Mouse (Mus musculus) midbrain, embryonic 12.5 days (tissue): ENCODE measurements at regions not wholly inside any gene's neighbourhood (a gene's known extent, or its start where the extent isn't known, plus 50 kb on each side); places are given as distances from the start of the nearest gene placed in this dataset.

ENCODE experiments used
- ATAC-seq: fragments of 200-750 bp; cut with Nextera tagmentation; 2 replicates; pipeline ENCODE4 v1.8.0; 2017; ENCODE audit warnings: low read depth, moderate TSS enrichment, moderate library complexity; ENCODE audit not compliant: low FRiP score
- H3K27ac ChIP-seq: fragments of 300-500 bp; sonication (generic); replicated peaks from 2 replicates; pipeline ENCODE4 v1.5.1; 2016; ENCODE audit warnings: mild to moderate bottlenecking
- H3K27me3 ChIP-seq: fragments of 300-500 bp; sonication (generic); 2 replicates; pipeline ENCODE4 v1.6.1; 2016; ENCODE audit warnings: mild to moderate bottlenecking
- H3K36me3 ChIP-seq: fragments of 300-500 bp; sonication (generic); 2 replicates; pipeline ENCODE4 v1.6.1; 2016
- H3K4me1 ChIP-seq: fragments of 300-500 bp; sonication (generic); 2 replicates; pipeline ENCODE4 v1.6.1; 2016
- H3K4me2 ChIP-seq: fragments of 300-500 bp; sonication (generic); replicated peaks from 2 replicates; pipeline ENCODE4 v1.6.1; 2016; ENCODE audit warnings: mild to moderate bottlenecking, moderate library complexity
- H3K4me3 ChIP-seq: fragments of 300-500 bp; sonication (generic); 2 replicates; pipeline ENCODE4 v1.5.1; 2016; ENCODE audit warnings: mild to moderate bottlenecking
- H3K9ac ChIP-seq: fragments of 300-500 bp; sonication (generic); replicated peaks from 2 replicates; pipeline ENCODE4 v1.6.1; 2016; ENCODE audit warnings: mild to moderate bottlenecking, moderate library complexity
- H3K9me3 ChIP-seq: fragments of 300-500 bp; sonication (generic); 2 replicates; pipeline ENCODE4 v1.6.1; 2016; ENCODE audit warnings: mild to moderate bottlenecking
- WGBS: fragments of 180-500 bp; shearing (Covaris S2); methylation state at CpG from one replicate; pipeline ENCODE4 v1.1.7; 2016; 5-methylcytosine and 5-hydroxymethylcytosine counted together

- Histone ChIP-seq H3K4me1 (no peaks in the 10 kb centered on the region), H3K27me3 (no peaks in the 10 kb centered on the region), H3K4me2 (no peak overlapping the region), H3K27ac (no peak overlapping the region), H3K4me3 (no peak overlapping the region), H3K9ac (no peak overlapping the region), H3K36me3 (no peaks in the 10 kb centered on the region), H3K9me3 (no peaks in the 10 kb centered on the region)
- WGBS = 85% methylated on average over 3 of the region's 3 CpGs
- no peak for ATAC-seq
Measured at GRCm38 (mm10) chr5:43125774-43126536, 107.0 kb upstream of the Cpeb2 start.

- Histone ChIP-seq H3K27me3 (no peaks in the 10 kb centered on the region), H3K9me3 (no peaks in the 10 kb centered on the region), H3K4me1 (no peaks in the 10 kb centered on the region), H3K9ac (no peak overlapping the region), H3K27ac (no peak overlapping the region), H3K36me3 (no peaks in the 10 kb centered on the region), H3K4me2 (no peak overlapping the region), H3K4me3 (no peak overlapping the region)
- WGBS = 66% methylated on average over 4 of the region's 4 CpGs
- no peak for ATAC-seq
Measured at GRCm38 (mm10) chr5:43130377-43130776, 102.6 kb upstream of the Cpeb2 start.

- no peaks in the 10 kb centered on the region for H3K36me3 ChIP-seq
- H3K4me3 ChIP-seq = no peak overlapping the region
- H3K9ac ChIP-seq = no peak overlapping the region
- H3K27ac ChIP-seq = no peak overlapping the region
- no peak overlapping the region for H3K4me2 ChIP-seq
- H3K9me3 ChIP-seq = no peaks in the 10 kb centered on the region
- H3K4me1 ChIP-seq = no peaks in the 10 kb centered on the region
- ATAC-seq = no peak
- no peaks in the 10 kb centered on the region for H3K27me3 ChIP-seq
- WGBS = 89% methylated on average over 5 of the region's 5 CpGs
Measured at GRCm38 (mm10) chr5:43130901-43131557, 101.9 kb upstream of the Cpeb2 start.

- H3K9me3 ChIP-seq = no peaks in the 10 kb centered on the region
- ATAC-seq = no peak
- no peak overlapping the region for H3K9ac ChIP-seq
- H3K4me2 ChIP-seq = no peak overlapping the region
- no peaks in the 10 kb centered on the region for H3K36me3 ChIP-seq
- WGBS = 74% methylated on average over 3 of the region's 3 CpGs
- no peak overlapping the region for H3K4me3 ChIP-seq
- H3K4me1 ChIP-seq = no peaks in the 10 kb centered on the region
- no peaks in the 10 kb centered on the region for H3K27me3 ChIP-seq
- no peak overlapping the region for H3K27ac ChIP-seq
Measured at GRCm38 (mm10) chr5:43133672-43134071, 99.3 kb upstream of the Cpeb2 start.

- Histone ChIP-seq H3K9me3 (no peaks in the 10 kb centered on the region), H3K27ac (no peak overlapping the region), H3K4me3 (no peak overlapping the region), H3K4me2 (no peak overlapping the region), H3K4me1 (no peaks in the 10 kb centered on the region), H3K36me3 (no peaks in the 10 kb centered on the region), H3K9ac (no peak overlapping the region), H3K27me3 (no peaks in the 10 kb centered on the region)
- 87% methylated on average over 4 of the region's 4 CpGs for WGBS
- ATAC-seq = no peak
Measured at GRCm38 (mm10) chr5:43136142-43136541, 96.8 kb upstream of the Cpeb2 start.

- no peak overlapping the region for H3K27ac ChIP-seq
- H3K9ac ChIP-seq = no peak overlapping the region
- 88% methylated on average over 5 of the region's 5 CpGs for WGBS
- no peak overlapping the region for H3K4me3 ChIP-seq
- no peaks in the 10 kb centered on the region for H3K9me3 ChIP-seq
- no peaks in the 10 kb centered on the region for H3K4me1 ChIP-seq
- no peaks in the 10 kb centered on the region for H3K36me3 ChIP-seq
- H3K27me3 ChIP-seq = no peaks in the 10 kb centered on the region
- H3K4me2 ChIP-seq = no peak overlapping the region
- ATAC-seq = no peak
Measured at GRCm38 (mm10) chr5:43137777-43138176, 95.2 kb upstream of the Cpeb2 start.

- Histone ChIP-seq H3K4me1 (no peaks in the 10 kb centered on the region), H3K4me2 (no peak overlapping the region), H3K9ac (no peak overlapping the region), H3K27ac (no peak overlapping the region), H3K27me3 (no peaks in the 10 kb centered on the region), H3K36me3 (no peaks in the 10 kb centered on the region), H3K9me3 (no peaks in the 10 kb centered on the region), H3K4me3 (no peak overlapping the region)
- no peak for ATAC-seq
- WGBS = 92% methylated on average over 4 of the region's 4 CpGs
Measured at GRCm38 (mm10) chr5:43138931-43139486, 94.0 kb upstream of the Cpeb2 start.

GRCm38 (mm10) chr5:43139813-43140212 lies 93.2 kb upstream of the Cpeb2 start:
- Histone ChIP-seq H3K36me3 (no peaks in the 10 kb centered on the region), H3K4me2 (no peak overlapping the region), H3K9ac (no peak overlapping the region), H3K27ac (no peak overlapping the region), H3K27me3 (no peaks in the 10 kb centered on the region), H3K4me1 (no peaks in the 10 kb centered on the region), H3K9me3 (no peaks in the 10 kb centered on the region), H3K4me3 (no peak overlapping the region)
- 81% methylated on average over 1 of the region's 1 CpGs for WGBS
- no peak for ATAC-seq

- Histone ChIP-seq H3K36me3 (no peaks in the 10 kb centered on the region), H3K9ac (no peak overlapping the region), H3K4me3 (no peak overlapping the region), H3K4me1 (0 out of 2 replicates have a peak, but pooled peaks cover 4% of the 10 kb centered on the region), H3K27me3 (no peaks in the 10 kb centered on the region), H3K4me2 (no peak overlapping the region), H3K9me3 (no peaks in the 10 kb centered on the region), H3K27ac (no peak overlapping the region)
- 83% methylated on average over 6 of the region's 6 CpGs for WGBS
- ATAC-seq = no peak
Measured at GRCm38 (mm10) chr5:43145939-43146338, 87.0 kb upstream of the Cpeb2 start.

GRCm38 (mm10) chr5:43146928-43147327 lies 86.0 kb upstream of the Cpeb2 start:
- H3K36me3 ChIP-seq = no peaks in the 10 kb centered on the region
- no peak overlapping the region for H3K4me2 ChIP-seq
- no peak overlapping the region for H3K4me3 ChIP-seq
- H3K27ac ChIP-seq = no peak overlapping the region
- WGBS = 88% methylated on average over 2 of the region's 2 CpGs
- H3K27me3 ChIP-seq = no peaks in the 10 kb centered on the region
- 0 out of 2 replicates have a peak, but pooled peaks cover 4% of the 10 kb centered on the region for H3K4me1 ChIP-seq
- ATAC-seq = no peak
- H3K9ac ChIP-seq = no peak overlapping the region
- H3K9me3 ChIP-seq = no peaks in the 10 kb centered on the region

- 75% methylated on average over 9 of the region's 9 CpGs for WGBS
- H3K9me3 ChIP-seq = no peaks in the 10 kb centered on the region
- H3K27ac ChIP-seq = no peak overlapping the region
- ATAC-seq = no peak
- 0 out of 2 replicates have a peak, but pooled peaks cover 4% of the 10 kb centered on the region for H3K4me1 ChIP-seq
- H3K4me3 ChIP-seq = no peak overlapping the region
- H3K27me3 ChIP-seq = no peaks in the 10 kb centered on the region
- H3K4me2 ChIP-seq = no peak overlapping the region
- H3K9ac ChIP-seq = no peak overlapping the region
- H3K36me3 ChIP-seq = no peaks in the 10 kb centered on the region
Measured at GRCm38 (mm10) chr5:43148486-43148885, 84.5 kb upstream of the Cpeb2 start.

- 0 out of 2 replicates have a peak, but pooled peaks have one; percentile 60 for ATAC-seq
- H3K9me3 ChIP-seq = no peaks in the 10 kb centered on the region
- 38% methylated on average over 4 of the region's 4 CpGs for WGBS
Measured at GRCm38 (mm10) chr5:43149559-43149958, 83.4 kb upstream of the Cpeb2 start.

More at GRCm38 (mm10) chr5:43149559-43149958, 83.4 kb upstream of the Cpeb2 start:
- Histone ChIP-seq H3K4me3 (no peak overlapping the region), H3K4me2 (no peak overlapping the region), H3K36me3 (no peaks in the 10 kb centered on the region), H3K9ac (no peak overlapping the region), H3K27ac (no peak overlapping the region), H3K4me1 (0 out of 2 replicates have a peak, but pooled peaks cover 4% of the 10 kb centered on the region), H3K27me3 (no peaks in the 10 kb centered on the region)
